Mouse (Mus musculus): ENCODE measurements around the gene Sdf2l1. TPM values are rescaled to one million over a fixed set of nuclear protein-coding genes. Genes with fewer than 3 reads are reported as not detected.

The Sdf2l1 gene
- polyA plus RNA-seq, 1 experiment: 109 TPM

- no peak overlapping the region for H3K4me3 ChIP-seq (ENCODE audit: low read depth, low read length)
- 80% methylated on average over 13 of the region's 13 CpGs for WGBS
- H3K27me3 ChIP-seq (ENCODE audit: control insufficient read depth, insufficient read depth, low read length): no peaks in the 10 kb centered on the region
- H3K36me3 ChIP-seq (ENCODE audit: control insufficient read depth, insufficient read depth, low read length): peaks cover 59% of the 10 kb centered on the region
- no peak for TF ChIP-seq POLR2A (IDR thresholded peaks at IDR 0.05; ENCODE audit: low read depth, low read length)
- no peak for TF ChIP-seq CTCF (IDR thresholded peaks at IDR 0.05; ENCODE audit: extremely low read depth, insufficient read length, insufficient replicate concordance, low read depth, low read length)
- H3K4me1 ChIP-seq (ENCODE audit: control insufficient read depth, insufficient read depth, insufficient read length, low read length): peaks cover 2% of the 10 kb centered on the region; the same call in 1 of the 2 replicates
- H3K27ac ChIP-seq (ENCODE audit: insufficient read depth, low read depth, low read length): no peak overlapping the region
These were observed 45.5 kb downstream of the Sdf2l1 start for GRCm38 (mm10) chr16:17086669-17087193.

GRCm38 (mm10) chr16:17086241-17086640 lies 45.9 kb downstream of the Sdf2l1 start:
- Histone ChIP-seq H3K4me1 (ENCODE audit: control insufficient read depth, insufficient read depth, insufficient read length, low read length) (peaks cover 2% of the 10 kb centered on the region; the same call in 1 of the 2 replicates), H3K36me3 (ENCODE audit: control insufficient read depth, insufficient read depth, low read length) (peaks cover 54% of the 10 kb centered on the region), H3K27me3 (ENCODE audit: control insufficient read depth, insufficient read depth, low read length) (no peaks in the 10 kb centered on the region), H3K27ac (ENCODE audit: insufficient read depth, low read depth, low read length) (no peak overlapping the region), H3K4me3 (ENCODE audit: low read depth, low read length) (no peak overlapping the region)
- no peak for TF ChIP-seq CTCF (IDR thresholded peaks at IDR 0.05; ENCODE audit: extremely low read depth, insufficient read length, insufficient replicate concordance, low read depth, low read length)
- 64% methylated on average over 3 of the region's 3 CpGs for WGBS

GRCm38 (mm10) chr16:17085636-17086035 lies 46.5 kb downstream of the Sdf2l1 start:
- Histone ChIP-seq H3K36me3 (ENCODE audit: control insufficient read depth, insufficient read depth, low read length) (peaks cover 48% of the 10 kb centered on the region), H3K27ac (ENCODE audit: insufficient read depth, low read depth, low read length) (no peak overlapping the region)

GRCm38 (mm10) chr16:17082121-17082792 lies 49.9 kb downstream of the Sdf2l1 start:
- TF ChIP-seq CTCF (IDR thresholded peaks at IDR 0.05; ENCODE audit: extremely low read depth, insufficient read length, insufficient replicate concordance, low read depth, low read length) (no peak), POLR2A (IDR thresholded peaks at IDR 0.05; ENCODE audit: low read depth, low read length) (no peak)
- 71% methylated on average over 6 of the region's 6 CpGs for WGBS
- H3K27me3 ChIP-seq (ENCODE audit: control insufficient read depth, insufficient read depth, low read length): no peaks in the 10 kb centered on the region
- H3K27ac ChIP-seq (ENCODE audit: insufficient read depth, low read depth, low read length): no peak overlapping the region
- H3K4me1 ChIP-seq (ENCODE audit: control insufficient read depth, insufficient read depth, insufficient read length, low read length): peaks cover 2% of the 10 kb centered on the region; the same call in 1 of the 2 replicates
- H3K4me3 ChIP-seq (ENCODE audit: low read depth, low read length): no peak overlapping the region
- H3K36me3 ChIP-seq (ENCODE audit: control insufficient read depth, insufficient read depth, low read length): peaks cover 16% of the 10 kb centered on the region

More at GRCm38 (mm10) chr16:17085636-17086035, 46.5 kb downstream of the Sdf2l1 start:
- Histone ChIP-seq H3K4me1 (ENCODE audit: control insufficient read depth, insufficient read depth, insufficient read length, low read length) (peaks cover 2% of the 10 kb centered on the region; the same call in 1 of the 2 replicates), H3K4me3 (ENCODE audit: low read depth, low read length) (no peak overlapping the region), H3K27me3 (ENCODE audit: control insufficient read depth, insufficient read depth, low read length) (no peaks in the 10 kb centered on the region)
- 85% methylated on average over 4 of the region's 4 CpGs for WGBS
- no peak for TF ChIP-seq POLR2A (IDR thresholded peaks at IDR 0.05; ENCODE audit: low read depth, low read length)
- no peak for TF ChIP-seq CTCF (IDR thresholded peaks at IDR 0.05; ENCODE audit: extremely low read depth, insufficient read length, insufficient replicate concordance, low read depth, low read length)

Other genes starting within 250 kb of the Sdf2l1 start
- gene Ppm1f, start 235.9 kb downstream of the Sdf2l1 start, polyA plus RNA-seq (2012; rRNA removed): 2.0 and 2.3 TPM in 2 replicates
- gene Mapk1, start 149.0 kb downstream of the Sdf2l1 start, polyA plus RNA-seq (2012; rRNA removed): 17.2 and 53.8 TPM in 2 replicates
- gene Ypel1, start 62.7 kb downstream of the Sdf2l1 start, polyA plus RNA-seq (2012; rRNA removed): 0.37 and 0.60 TPM in 2 replicates
- gene Ppil2, start 21.1 kb downstream of the Sdf2l1 start, polyA plus RNA-seq (2012; rRNA removed): 30.2 and 69.4 TPM in 2 replicates
- 3.4 and 9.1 TPM in 2 replicates for gene 2610318N02Rik, start 7.2 kb downstream of the Sdf2l1 start, polyA plus RNA-seq (2012; rRNA removed)
- 44.4 and 69.7 TPM in 2 replicates for gene Ydjc, start 12.2 kb upstream of the Sdf2l1 start, polyA plus RNA-seq (2012; rRNA removed)
- gene Ccdc116, start 14.8 kb upstream of the Sdf2l1 start, polyA plus RNA-seq (2012; rRNA removed): 7.1 and 17.2 TPM in 2 replicates
- gene Ube2l3, start 70.3 kb upstream of the Sdf2l1 start, polyA plus RNA-seq (2012; rRNA removed): 24.3 and 62.7 TPM in 2 replicates
- gene Rimbp3, start 76.2 kb upstream of the Sdf2l1 start, polyA plus RNA-seq (2012; rRNA removed): 0.04 and 0.15 TPM in 2 replicates
- 1.7 and 1.8 TPM in 2 replicates for gene Hic2, start 101.2 kb upstream of the Sdf2l1 start, polyA plus RNA-seq (2012; rRNA removed)
- 9.3 and 10.6 TPM in 2 replicates for gene Tmem191c, start 143.7 kb upstream of the Sdf2l1 start, polyA plus RNA-seq (2012; rRNA removed)
- gene Serpind1, start 199.0 kb upstream of the Sdf2l1 start, polyA plus RNA-seq (2012; rRNA removed): 0.13 TPM in 1 of 2 replicates, not detected in the other

All from small intestine, adult 2 months (tissue).